9 mouse cellular contexts compared by ENCODE assay signal in the genomic region with DNA sequence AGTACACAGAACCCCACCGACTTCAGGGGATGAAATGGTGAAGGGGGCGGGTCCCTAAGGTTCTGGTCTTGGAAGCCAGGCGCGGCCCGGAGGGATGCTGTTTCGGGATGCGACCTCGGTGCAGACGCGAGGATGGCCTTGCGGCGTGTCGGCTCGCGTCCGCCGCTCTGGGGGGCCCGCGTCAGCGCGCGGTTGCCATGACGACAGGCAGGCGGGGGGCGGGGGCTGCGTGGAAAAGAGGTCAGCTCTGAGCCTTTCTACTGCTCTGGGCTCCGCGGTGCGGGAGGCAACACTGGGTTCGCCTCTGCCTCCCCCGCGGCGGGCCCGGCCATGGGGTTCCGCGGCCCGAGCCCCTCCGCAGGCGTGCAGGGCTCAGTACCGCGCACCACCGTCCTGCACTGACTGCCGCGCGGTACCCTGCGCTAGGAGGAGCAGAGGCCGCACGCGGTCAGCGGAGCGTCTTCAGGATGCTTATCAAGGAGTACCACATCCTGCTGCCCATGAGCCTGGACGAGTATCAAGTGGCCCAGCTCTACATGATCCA. TPM values are rescaled to one million over a fixed set of nuclear protein-coding genes. Genes with fewer than 3 reads are reported as not detected.
DNase-seq lines count a peak whose midpoint lies in the region; ATAC-seq lines count a peak whose summit lies in the region.
"Had no signal": no experiment of that assay in that cellular context is flagged by ENCODE, and none has a peak within 500 bp of the region (broad histone marks: within the 10 kb centered on the region; RNA-seq: fewer than 3 reads in every experiment).

No protein-coding gene starts in this region.

- H3K4me1 ChIP-seq in embryonic facial prominence, embryonic 14.5 days (ENCODE audit: control insufficient read depth, insufficient read depth, low read length) = peaks cover 25% of the 10 kb centered on the region
- peaks cover 49% of the 10 kb centered on the region for H3K4me1 ChIP-seq in hindbrain, embryonic 12.5 days
- H3K4me1 ChIP-seq in limb, embryonic 12.5 days (replicated peaks) = peaks cover 52% of the 10 kb centered on the region

- peaks cover 31% of the 10 kb centered on the region for H3K27me3 ChIP-seq in embryonic facial prominence, embryonic 14.5 days (replicated peaks; ENCODE audit: control insufficient read depth, insufficient read depth, low read length)
- peaks cover 43% of the 10 kb centered on the region for H3K27me3 ChIP-seq in hindbrain, embryonic 12.5 days
- H3K27me3 ChIP-seq in limb, embryonic 12.5 days = peaks cover 46% of the 10 kb centered on the region

- DNase-seq in cerebellum, adult 11 months = peak; percentile 85
- peak; percentile 44 for DNase-seq in T-cell, adult 2 months (ENCODE audit: low spot score)
- peak; percentile 34 for DNase-seq in embryonic facial prominence, embryonic 14.5 days (ENCODE audit: low spot score)
- peak; percentile 66 for DNase-seq in neural tube, embryonic 10.5 days (ENCODE audit: extremely low spot score, low spot score)
- peak; percentile 51 to 52 for DNase-seq in thymus, postnatal 10 days (ENCODE audit: low spot score in 2 of 2)

- no peak overlapping the region for H3K27ac ChIP-seq in embryonic facial prominence, embryonic 14.5 days (replicated peaks; ENCODE audit: low read depth, low read length)
- H3K27ac ChIP-seq in hindbrain, embryonic 12.5 days = peak overlapping the region; percentile 45; the same call in 1 of the 2 replicates
- no peak overlapping the region for H3K27ac ChIP-seq in limb, embryonic 12.5 days

- H3K36me3 ChIP-seq in embryonic facial prominence, embryonic 14.5 days (ENCODE audit: control insufficient read depth, insufficient read depth, low read length) = no peaks in the 10 kb centered on the region
- H3K36me3 ChIP-seq in hindbrain, embryonic 12.5 days = no peaks in the 10 kb centered on the region
- peaks cover 6% of the 10 kb centered on the region; the same call in 1 of the 2 replicates for H3K36me3 ChIP-seq in limb, embryonic 12.5 days

- peak overlapping the region; percentile 46 for H3K4me3 ChIP-seq in embryonic facial prominence, embryonic 14.5 days (ENCODE audit: low read depth, low read length)
- H3K4me3 ChIP-seq in hindbrain, embryonic 12.5 days = peak overlapping the region; percentile 50
- H3K4me3 ChIP-seq in limb, embryonic 12.5 days (replicated peaks) = peak overlapping the region; percentile 51

- ATAC-seq in cerebellum, adult (ENCODE audit: insufficient number of reproducible peaks, low FRiP score, low TSS enrichment) = no peak
- ATAC-seq in embryonic facial prominence, embryonic 14.5 days (ENCODE audit: low read depth) = no peak
- ATAC-seq in hindbrain, embryonic 12.5 days (ENCODE audit: low FRiP score) = 0 out of 2 replicates have a peak, but pooled peaks have one; percentile 0
- no peak for ATAC-seq in limb, embryonic 12.5 days (ENCODE audit: insufficient number of reproducible peaks, insufficient read depth, low FRiP score, low TSS enrichment, low read depth)

- H3K9me3 ChIP-seq in embryonic facial prominence, embryonic 14.5 days (ENCODE audit: control insufficient read depth, low read length) = no peaks in the 10 kb centered on the region
- no peaks in the 10 kb centered on the region for H3K9me3 ChIP-seq in hindbrain, embryonic 12.5 days (replicated peaks)
- H3K9me3 ChIP-seq in limb, embryonic 12.5 days = no peaks in the 10 kb centered on the region

- WGBS in embryonic facial prominence, embryonic 14.5 days = 3% methylated on average over 24 of the region's 52 CpGs
- 1% methylated on average over 52 of the region's 52 CpGs for WGBS in hindbrain, embryonic 12.5 days
- 1% methylated on average over 48 of the region's 52 CpGs for WGBS in limb, embryonic 12.5 days

- H3K4me2 ChIP-seq in embryonic facial prominence, embryonic 14.5 days (ENCODE audit: low read depth, low read length) = peak overlapping the region; percentile 90
- H3K4me2 ChIP-seq in hindbrain, embryonic 12.5 days (replicated peaks) = peak overlapping the region; percentile 69
- peak overlapping the region; percentile 95 for H3K4me2 ChIP-seq in limb, embryonic 12.5 days

- peak overlapping the region; percentile 64 for H3K9ac ChIP-seq in embryonic facial prominence, embryonic 14.5 days (ENCODE audit: low read depth, low read length)
- H3K9ac ChIP-seq in hindbrain, embryonic 12.5 days = peak overlapping the region; percentile 68
- H3K9ac ChIP-seq in limb, embryonic 12.5 days (replicated peaks) = peak overlapping the region; percentile 66

RNA-seq across cellular contexts. Expression of a gene that starts 1.0 kb away (rescaled TPM):
- polyA plus RNA-seq in embryonic facial prominence, embryonic 14.5 days (2014; fragmentation: Nextera tagmentation; extraction: Ambion mirVana) = 5.6 and 6.6 TPM in 2 replicates
- polyA plus RNA-seq in hindbrain, embryonic 12.5 days (2016; fragmentation: Nextera tagmentation; extraction: Ambion mirVana) = 19.6 and 24.4 TPM in 2 replicates
- polyA plus RNA-seq in limb, embryonic 12.5 days (2016; fragmentation: Nextera tagmentation; extraction: Ambion mirVana) = 11.6 and 13.0 TPM in 2 replicates

RNA-seq across cellular contexts. Expression of a gene that starts 3.8 kb away (rescaled TPM):
- 66.1 and 68.6 TPM in 2 replicates for polyA plus RNA-seq in embryonic facial prominence, embryonic 14.5 days (2014; fragmentation: Nextera tagmentation; extraction: Ambion mirVana)
- polyA plus RNA-seq in hindbrain, embryonic 12.5 days (2016; fragmentation: Nextera tagmentation; extraction: Ambion mirVana) = 65.6 and 76.9 TPM in 2 replicates
- 66.9 and 67.1 TPM in 2 replicates for polyA plus RNA-seq in limb, embryonic 12.5 days (2016; fragmentation: Nextera tagmentation; extraction: Ambion mirVana)

RNA-seq across cellular contexts. Expression of a gene that starts 19.4 kb away (rescaled TPM):
- polyA plus RNA-seq in embryonic facial prominence, embryonic 14.5 days (2014; fragmentation: Nextera tagmentation; extraction: Ambion mirVana) = not detected in 2 replicates
- polyA plus RNA-seq in hindbrain, embryonic 12.5 days (2016; fragmentation: Nextera tagmentation; extraction: Ambion mirVana) = not detected in 2 replicates
- polyA plus RNA-seq in limb, embryonic 12.5 days (2016; fragmentation: Nextera tagmentation; extraction: Ambion mirVana) = not detected in 2 replicates
- polyA plus RNA-seq: large intestine, adult 2 months had no signal

RNA-seq across cellular contexts. Expression of a gene that starts 24.9 kb away (rescaled TPM):
- 81.9 and 88.6 TPM in 2 replicates for polyA plus RNA-seq in embryonic facial prominence, embryonic 14.5 days (2014; fragmentation: Nextera tagmentation; extraction: Ambion mirVana)
- polyA plus RNA-seq in hindbrain, embryonic 12.5 days (2016; fragmentation: Nextera tagmentation; extraction: Ambion mirVana) = 68.8 and 71.3 TPM in 2 replicates
- 86.5 and 87.5 TPM in 2 replicates for polyA plus RNA-seq in limb, embryonic 12.5 days (2016; fragmentation: Nextera tagmentation; extraction: Ambion mirVana)

RNA-seq across cellular contexts. Expression of a gene that starts 38.8 kb away (rescaled TPM):
- 0.08 TPM in 1 of 2 replicates, not detected in the other for polyA plus RNA-seq in embryonic facial prominence, embryonic 14.5 days (2014; fragmentation: Nextera tagmentation; extraction: Ambion mirVana)
- polyA plus RNA-seq in hindbrain, embryonic 12.5 days (2016; fragmentation: Nextera tagmentation; extraction: Ambion mirVana) = 0.05 TPM in 1 of 2 replicates, not detected in the other
- polyA plus RNA-seq in limb, embryonic 12.5 days (2016; fragmentation: Nextera tagmentation; extraction: Ambion mirVana) = not detected in 2 replicates
- polyA plus RNA-seq: large intestine, adult 2 months had no signal

Comparison
In these comparisons a context has a peak if more than half of its experiments do, and no peak if none do; other contexts are left out.
1. DNase-seq: peak in every context shown above with its lines; median percentile 85 in cerebellum, adult 11 months; 66 in neural tube, embryonic 10.5 days; 52 in thymus, postnatal 10 days; 44 in T-cell, adult 2 months; 34 in embryonic facial prominence, embryonic 14.5 days.